19 mouse cellular contexts compared by ENCODE assay signal in the genomic region with DNA sequence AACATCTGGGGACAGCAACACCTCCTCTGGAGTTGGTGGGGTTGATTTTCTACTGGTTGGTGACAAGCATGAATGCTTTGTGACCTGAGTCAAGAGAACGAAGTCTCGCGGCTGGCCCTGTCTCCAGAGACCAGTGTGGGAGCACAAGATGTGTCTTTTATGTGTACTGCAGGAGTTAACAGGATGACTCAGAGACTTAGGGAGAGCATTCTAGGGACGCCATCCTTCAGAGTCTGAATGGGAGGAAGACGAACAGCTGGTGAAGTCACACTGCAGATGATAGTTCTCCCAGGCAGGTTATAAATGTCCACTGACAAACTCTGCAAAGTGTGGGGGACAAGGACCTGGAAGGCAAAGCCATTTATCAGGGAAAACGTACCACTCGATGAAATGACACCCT. TPM values are rescaled to one million over a fixed set of nuclear protein-coding genes. Genes with fewer than 3 reads are reported as not detected.
DNase-seq lines count a peak whose midpoint lies in the region; ATAC-seq and TF ChIP-seq lines count a peak whose summit lies in the region.
"Had no signal": no experiment of that assay in that cellular context is flagged by ENCODE, and none has a peak within 500 bp of the region (broad histone marks: within the 10 kb centered on the region; RNA-seq: fewer than 3 reads in every experiment).

No protein-coding gene starts in this region.

- no peaks in the 10 kb centered on the region for H3K9me3 ChIP-seq in kidney, postnatal 0 days (replicated peaks; ENCODE audit: low read length)
- no peaks in the 10 kb centered on the region for H3K9me3 ChIP-seq in midbrain, embryonic 11.5 days (ENCODE audit: control insufficient read depth, low read length)
- H3K9me3 ChIP-seq in midbrain, embryonic 15.5 days, result no peaks in the 10 kb centered on the region
- H3K9me3 ChIP-seq in limb, embryonic 13.5 days, result no peaks in the 10 kb centered on the region
- H3K9me3 ChIP-seq: liver, embryonic 15.5 days; neural tube, embryonic 13.5 days had no signal

- H3K4me2 ChIP-seq in kidney, postnatal 0 days (ENCODE audit: low read length), result 0 out of 2 replicates have a peak overlapping the region, but pooled peaks have one; percentile 21
- H3K4me2 ChIP-seq in midbrain, embryonic 11.5 days, result no peak overlapping the region
- no peak overlapping the region for H3K4me2 ChIP-seq in midbrain, embryonic 15.5 days
- H3K4me2 ChIP-seq in limb, embryonic 13.5 days (replicated peaks), result peak overlapping the region; percentile 35
- H3K4me2 ChIP-seq: hindbrain, embryonic 14.5 days; liver, embryonic 15.5 days; neural tube, embryonic 13.5 days had no signal

- peak; percentile 14 for DNase-seq in adrenal gland, postnatal 10 days
- DNase-seq in adrenal gland, postnatal 14 days, result no peak
- DNase-seq in kidney, postnatal 0 days (ENCODE audit: low spot score), result peak; percentile 87
- no peak for DNase-seq in kidney, adult 8-10 months
- peak; percentile 64 for DNase-seq in midbrain, embryonic 11.5 days (ENCODE audit: low spot score, missing footprints)
- DNase-seq in cerebellum, postnatal 10 days, result no peak
- DNase-seq: cerebellum, adult 9-10 months; forebrain, postnatal 0 days; gastrocnemius, postnatal 14 days; left cerebral cortex, postnatal 4 days; right cerebral cortex, postnatal 4 days; thymus, postnatal 25 days had no signal

- peak; percentile 59; the same call in 1 of the 2 replicates for ATAC-seq in kidney, postnatal 0 days (replicated peaks; ENCODE audit: low FRiP score, low read depth)
- ATAC-seq in midbrain, embryonic 11.5 days (ENCODE audit: low FRiP score), result no peak
- no peak for ATAC-seq in midbrain, embryonic 15.5 days (replicated peaks)
- no peak for ATAC-seq in limb, embryonic 13.5 days (ENCODE audit: low FRiP score, low read depth)
- ATAC-seq: forebrain, postnatal 0 days; intestine, embryonic 16.5 days had no signal

- H3K4me1 ChIP-seq in kidney, postnatal 0 days (replicated peaks; ENCODE audit: insufficient read depth, low read length), result peaks cover 3% of the 10 kb centered on the region; the same call in 1 of the 2 replicates
- H3K4me1 ChIP-seq in midbrain, embryonic 11.5 days (ENCODE audit: control insufficient read depth, insufficient read depth, low read length), result no peaks in the 10 kb centered on the region
- H3K4me1 ChIP-seq in midbrain, embryonic 15.5 days, result no peaks in the 10 kb centered on the region
- H3K4me1 ChIP-seq in limb, embryonic 13.5 days, result peaks cover 38% of the 10 kb centered on the region
- H3K4me1 ChIP-seq: liver, embryonic 15.5 days had no signal

- peak overlapping the region; percentile 31; the same call in 1 of the 2 replicates for H3K27ac ChIP-seq in kidney, postnatal 0 days
- no peak overlapping the region for H3K27ac ChIP-seq in midbrain, embryonic 11.5 days (ENCODE audit: low read depth, low read length)
- H3K27ac ChIP-seq in midbrain, embryonic 15.5 days, result no peak overlapping the region
- H3K27ac ChIP-seq in limb, embryonic 13.5 days, result 0 out of 2 replicates have a peak overlapping the region, but pooled peaks have one; percentile 39
- H3K27ac ChIP-seq: hindbrain, embryonic 14.5 days; layer of hippocampus, adult 2 months; liver, embryonic 15.5 days; neural tube, embryonic 13.5 days had no signal

- no peak for TF ChIP-seq CTCF in kidney, postnatal 0 days (IDR thresholded peaks at IDR 0.05; ENCODE audit: low read depth)

- no peaks in the 10 kb centered on the region for H3K27me3 ChIP-seq in kidney, postnatal 0 days (ENCODE audit: insufficient read depth, low read length)
- H3K27me3 ChIP-seq in midbrain, embryonic 11.5 days (ENCODE audit: control insufficient read depth, insufficient read depth, low read length), result no peaks in the 10 kb centered on the region
- no peaks in the 10 kb centered on the region for H3K27me3 ChIP-seq in midbrain, embryonic 15.5 days (replicated peaks)
- no peaks in the 10 kb centered on the region for H3K27me3 ChIP-seq in limb, embryonic 13.5 days
- H3K27me3 ChIP-seq: liver, embryonic 15.5 days had no signal

- WGBS in kidney, postnatal 0 days, result 7% methylated on average over 7 of the region's 7 CpGs
- WGBS in midbrain, embryonic 11.5 days, result 73% methylated on average over 7 of the region's 7 CpGs
- WGBS in midbrain, embryonic 15.5 days, result 62% methylated on average over 7 of the region's 7 CpGs
- 26% methylated on average over 7 of the region's 7 CpGs for WGBS in limb, embryonic 13.5 days

- H3K36me3 ChIP-seq in kidney, postnatal 0 days (ENCODE audit: insufficient read depth, low read length), result no peaks in the 10 kb centered on the region
- no peaks in the 10 kb centered on the region for H3K36me3 ChIP-seq in midbrain, embryonic 11.5 days (ENCODE audit: control insufficient read depth, insufficient read depth, low read length)
- H3K36me3 ChIP-seq in midbrain, embryonic 15.5 days (replicated peaks), result no peaks in the 10 kb centered on the region
- no peaks in the 10 kb centered on the region for H3K36me3 ChIP-seq in limb, embryonic 13.5 days
- H3K36me3 ChIP-seq: liver, embryonic 15.5 days; neural tube, embryonic 13.5 days had no signal

- H3K4me3 ChIP-seq in kidney, postnatal 0 days (replicated peaks; ENCODE audit: low read depth, low read length), result no peak overlapping the region
- H3K4me3 ChIP-seq in midbrain, embryonic 11.5 days (ENCODE audit: low read depth, low read length), result no peak overlapping the region
- H3K4me3 ChIP-seq in midbrain, embryonic 15.5 days, result no peak overlapping the region
- no peak overlapping the region for H3K4me3 ChIP-seq in limb, embryonic 13.5 days
- H3K4me3 ChIP-seq: layer of hippocampus, adult 2 months; liver, embryonic 15.5 days; neural tube, embryonic 13.5 days had no signal

- no peak overlapping the region for H3K9ac ChIP-seq in kidney, postnatal 0 days (ENCODE audit: low read depth, low read length)
- no peak overlapping the region for H3K9ac ChIP-seq in midbrain, embryonic 11.5 days (ENCODE audit: low read length)
- no peak overlapping the region for H3K9ac ChIP-seq in midbrain, embryonic 15.5 days
- H3K9ac ChIP-seq in limb, embryonic 13.5 days, result 0 out of 2 replicates have a peak overlapping the region, but pooled peaks have one; percentile 10
- H3K9ac ChIP-seq: forebrain, postnatal 0 days; hindbrain, embryonic 14.5 days; liver, embryonic 15.5 days; neural tube, embryonic 13.5 days had no signal

RNA-seq across cellular contexts. Expression of a gene that starts 11.2 kb away (rescaled TPM):
- total RNA-seq in adrenal gland, postnatal 10 days (2021), result 10 to 100 TPM; 16.3 to 18.1 TPM
- total RNA-seq in adrenal gland, postnatal 14 days (2021), result 15.8 and 24.4 TPM in 2 replicates
- 24.8 and 25.5 TPM in 2 replicates for polyA plus RNA-seq in kidney, postnatal 0 days (2015; fragmentation: Nextera tagmentation; extraction: Ambion mirVana)
- 16.0 and 16.4 TPM in 2 replicates for polyA plus RNA-seq in midbrain, embryonic 11.5 days (2014; fragmentation: Nextera tagmentation; extraction: Ambion mirVana)
- polyA plus RNA-seq in midbrain, embryonic 15.5 days (2015; fragmentation: Nextera tagmentation; extraction: Ambion mirVana), result 15.9 and 16.7 TPM in 2 replicates
- 28.5 and 29.3 TPM in 2 replicates for polyA plus RNA-seq in limb, embryonic 13.5 days (2015; fragmentation: Nextera tagmentation; extraction: Ambion mirVana)

Comparison
In these comparisons a context has a peak if more than half of its experiments do, and no peak if none do; other contexts are left out.
1. DNase-seq: peak in adrenal gland, postnatal 10 days (single experiment), kidney, postnatal 0 days (single experiment) and midbrain, embryonic 11.5 days (single experiment); none in adrenal gland, postnatal 14 days (single experiment), kidney, adult 8-10 months (0 of 2) and cerebellum, postnatal 10 days (0 of 2).
2. H3K27ac ChIP-seq: peak in kidney, postnatal 0 days (single experiment) and limb, embryonic 13.5 days (single experiment); none in midbrain, embryonic 11.5 days (single experiment) and midbrain, embryonic 15.5 days (single experiment).
3. H3K4me2 ChIP-seq: peak in kidney, postnatal 0 days (single experiment) and limb, embryonic 13.5 days (single experiment); none in midbrain, embryonic 11.5 days (single experiment) and midbrain, embryonic 15.5 days (single experiment).